12 mouse cellular contexts compared by ENCODE assay signal in genomic region chr14:8038791-8039448, GRCm38 (mm10). TPM values are rescaled to one million over a fixed set of nuclear protein-coding genes. Genes with fewer than 3 reads are reported as not detected.
DNase-seq lines count a peak whose midpoint lies in the region; ATAC-seq and TF ChIP-seq lines count a peak whose summit lies in the region.
"Had no signal": no experiment of that assay in that cellular context is flagged by ENCODE, and none has a peak within 500 bp of the region (broad histone marks: within the 10 kb centered on the region; RNA-seq: fewer than 3 reads in every experiment).

No protein-coding gene starts in this region.

- no peak for TF ChIP-seq CTCF in gastrocnemius, adult 2 months (IDR thresholded peaks at IDR 0.05)

- 0 out of 2 replicates have a peak, but pooled peaks cover 3% of the 10 kb centered on the region for H3K36me3 ChIP-seq in kidney, embryonic 16.5 days (ENCODE audit: insufficient read depth, low read length)
- no peaks in the 10 kb centered on the region for H3K36me3 ChIP-seq in hindbrain, embryonic 16.5 days (ENCODE audit: control insufficient read depth, insufficient read depth, low read length)
- H3K36me3 ChIP-seq: embryonic facial prominence, embryonic 15.5 days; G1E; stomach, embryonic 15.5 days had no signal

- no peak for ATAC-seq in kidney, embryonic 16.5 days (ENCODE audit: low FRiP score, low TSS enrichment)
- no peak for ATAC-seq in hindbrain, embryonic 16.5 days

- intact Hi-C loops in gastrocnemius, adult 2 months (cut with DNase I), result no loop called here

- H3K4me3 ChIP-seq in kidney, embryonic 16.5 days (ENCODE audit: low read length), result no peak overlapping the region
- peak overlapping the region; percentile 41 for H3K4me3 ChIP-seq in gastrocnemius, adult 2 months
- H3K4me3 ChIP-seq in hindbrain, embryonic 16.5 days (ENCODE audit: low read length), result no peak overlapping the region
- H3K4me3 ChIP-seq: embryonic facial prominence, embryonic 15.5 days; stomach, embryonic 15.5 days had no signal

- WGBS in kidney, embryonic 16.5 days, result 88% methylated on average over 7 of the region's 7 CpGs
- 82% methylated on average over 7 of the region's 7 CpGs for WGBS in hindbrain, embryonic 16.5 days

- H3K27me3 ChIP-seq in kidney, embryonic 16.5 days (ENCODE audit: insufficient read depth, low read length), result no peaks in the 10 kb centered on the region
- H3K27me3 ChIP-seq in hindbrain, embryonic 16.5 days (replicated peaks; ENCODE audit: control insufficient read depth, insufficient read depth, low read length), result no peaks in the 10 kb centered on the region
- H3K27me3 ChIP-seq: embryonic facial prominence, embryonic 15.5 days; stomach, embryonic 15.5 days had no signal

- H3K9me3 ChIP-seq in kidney, embryonic 16.5 days (ENCODE audit: low read length), result no peaks in the 10 kb centered on the region
- no peaks in the 10 kb centered on the region for H3K9me3 ChIP-seq in hindbrain, embryonic 16.5 days (ENCODE audit: control insufficient read depth, low read length)
- H3K9me3 ChIP-seq: embryonic facial prominence, embryonic 15.5 days; G1E; stomach, embryonic 15.5 days had no signal

- no peak overlapping the region; the same call in 1 of the 2 replicates for H3K9ac ChIP-seq in kidney, embryonic 16.5 days (replicated peaks; ENCODE audit: low read length)
- no peak overlapping the region for H3K9ac ChIP-seq in hindbrain, embryonic 16.5 days (ENCODE audit: low read depth, low read length)
- H3K9ac ChIP-seq: embryonic facial prominence, embryonic 15.5 days; liver, embryonic 14.5 days; stomach, embryonic 15.5 days had no signal

- DNase-seq in kidney, adult 11 months, result peak; percentile 87
- peak; percentile 92 for DNase-seq in adrenal gland, adult 2 months
- DNase-seq in gastrocnemius, adult 2 months, result peak; percentile 89
- peak; percentile 53 to 68 for DNase-seq in layer of hippocampus, postnatal 10 days (ENCODE audit: low spot score in 2 of 2)
- DNase-seq in right cerebral cortex, postnatal 10 days (ENCODE audit: low spot score in 2 of 2), result peak; percentile 69
- no peak for DNase-seq in urinary bladder, adult 2 months (ENCODE audit: low spot score)

- no peak overlapping the region for H3K4me2 ChIP-seq in kidney, embryonic 16.5 days (replicated peaks; ENCODE audit: low read depth, low read length)
- H3K4me2 ChIP-seq in hindbrain, embryonic 16.5 days (ENCODE audit: low read length), result no peak overlapping the region
- H3K4me2 ChIP-seq: embryonic facial prominence, embryonic 15.5 days; stomach, embryonic 15.5 days had no signal

- H3K27ac ChIP-seq in kidney, embryonic 16.5 days (ENCODE audit: low read length), result no peak overlapping the region
- H3K27ac ChIP-seq in gastrocnemius, adult 2 months, result peak overlapping the region; percentile 77
- H3K27ac ChIP-seq in hindbrain, embryonic 16.5 days (ENCODE audit: low read depth, low read length), result no peak overlapping the region
- H3K27ac ChIP-seq: embryonic facial prominence, embryonic 15.5 days; liver, embryonic 14.5 days; stomach, embryonic 15.5 days had no signal

- H3K4me1 ChIP-seq in kidney, embryonic 16.5 days (ENCODE audit: insufficient read depth, low read length), result no peaks in the 10 kb centered on the region
- H3K4me1 ChIP-seq in hindbrain, embryonic 16.5 days (ENCODE audit: control insufficient read depth, insufficient read depth, low read depth, low read length), result no peaks in the 10 kb centered on the region
- H3K4me1 ChIP-seq: embryonic facial prominence, embryonic 15.5 days; stomach, embryonic 15.5 days had no signal

RNA-seq across cellular contexts. Expression of gene Abhd6, which starts 36.2 kb away (rescaled TPM):
- 29.6 and 33.5 TPM in 2 replicates for polyA plus RNA-seq in kidney, embryonic 16.5 days (2015; fragmentation: Nextera tagmentation; extraction: Ambion mirVana)
- total RNA-seq in adrenal gland, adult 2 months (2021), result 100 to 1,000 TPM in 1 of 2 experiments, 10 to 100 TPM in 1; 78.0 to 123 TPM
- 60.1 and 103 TPM in 2 replicates for polyA plus RNA-seq in adrenal gland, adult 2 months (2012; rRNA removed)
- total RNA-seq in gastrocnemius, adult 2 months (2021), result 1 to 10 TPM; 4.8 to 7.3 TPM
- 10 to 100 TPM; 41.7 to 42.6 TPM for total RNA-seq in layer of hippocampus, postnatal 10 days (2021)
- polyA plus RNA-seq in hindbrain, embryonic 16.5 days (2015; fragmentation: Nextera tagmentation; extraction: Ambion mirVana), result 39.3 and 42.5 TPM in 2 replicates
- 30.7 and 33.5 TPM in 2 replicates for polyA plus RNA-seq in urinary bladder, adult 2 months (2012; rRNA removed)
- total RNA-seq: G1E had no signal
- polyA plus RNA-seq: G1E had no signal

RNA-seq across cellular contexts. Expression of gene Rpp14, which starts 41.2 kb away (rescaled TPM):
- polyA plus RNA-seq in kidney, embryonic 16.5 days (2015; fragmentation: Nextera tagmentation; extraction: Ambion mirVana), result 54.1 and 58.6 TPM in 2 replicates
- 10 to 100 TPM; 38.8 to 39.0 TPM for total RNA-seq in adrenal gland, adult 2 months (2021)
- polyA plus RNA-seq in adrenal gland, adult 2 months (2012; rRNA removed), result 4.3 and 6.4 TPM in 2 replicates
- 10 to 100 TPM; 24.2 to 31.5 TPM for total RNA-seq in gastrocnemius, adult 2 months (2021)
- total RNA-seq in layer of hippocampus, postnatal 10 days (2021), result 10 to 100 TPM; 20.2 to 25.7 TPM
- 50.1 and 50.8 TPM in 2 replicates for polyA plus RNA-seq in hindbrain, embryonic 16.5 days (2015; fragmentation: Nextera tagmentation; extraction: Ambion mirVana)
- 27.3 and 31.9 TPM in 2 replicates for polyA plus RNA-seq in urinary bladder, adult 2 months (2012; rRNA removed)

RNA-seq across cellular contexts. Expression of gene Dnase1l3, which starts 44.5 kb away (rescaled TPM):
- 0.30 and 0.31 TPM in 2 replicates for polyA plus RNA-seq in kidney, embryonic 16.5 days (2015; fragmentation: Nextera tagmentation; extraction: Ambion mirVana)
- total RNA-seq in adrenal gland, adult 2 months (2021), result 1 to 10 TPM in 1 of 2 experiments, under 1 TPM in 1; 0.24 to 1.5 TPM
- 0.32 and 0.63 TPM in 2 replicates for polyA plus RNA-seq in adrenal gland, adult 2 months (2012; rRNA removed)
- not detected for total RNA-seq in gastrocnemius, adult 2 months (2021)
- under 1 TPM in 1 of 2 experiments, not detected in 1; 0.07 TPM for total RNA-seq in layer of hippocampus, postnatal 10 days (2021)
- polyA plus RNA-seq in hindbrain, embryonic 16.5 days (2015; fragmentation: Nextera tagmentation; extraction: Ambion mirVana), result 0.05 and 0.08 TPM in 2 replicates
- polyA plus RNA-seq in urinary bladder, adult 2 months (2012; rRNA removed), result 0.52 and 0.68 TPM in 2 replicates
- polyA plus RNA-seq: G1E had no signal

RNA-seq across cellular contexts. Expression of gene Pxk, which starts 59.1 kb away (rescaled TPM):
- polyA plus RNA-seq in kidney, embryonic 16.5 days (2015; fragmentation: Nextera tagmentation; extraction: Ambion mirVana), result 36.7 and 39.8 TPM in 2 replicates
- 10 to 100 TPM; 57.1 to 96.0 TPM for total RNA-seq in adrenal gland, adult 2 months (2021)
- 29.4 and 34.6 TPM in 2 replicates for polyA plus RNA-seq in adrenal gland, adult 2 months (2012; rRNA removed)
- total RNA-seq in gastrocnemius, adult 2 months (2021), result 10 to 100 TPM; 12.4 to 12.7 TPM
- total RNA-seq in layer of hippocampus, postnatal 10 days (2021), result 10 to 100 TPM; 26.1 to 27.2 TPM
- 67.9 and 70.4 TPM in 2 replicates for polyA plus RNA-seq in hindbrain, embryonic 16.5 days (2015; fragmentation: Nextera tagmentation; extraction: Ambion mirVana)
- 42.8 and 52.0 TPM in 2 replicates for polyA plus RNA-seq in urinary bladder, adult 2 months (2012; rRNA removed)
